Mouse (Mus musculus) heart, adult 2 months (tissue): ENCODE results near the gene Ttc28.

Experiments used
- CTCF ChIP-seq: fragments of 200-600 bp; IDR thresholded peaks from 2 replicates; pipeline ENCODE4 v1.8.1; 2022; ENCODE audit warnings: antibody characterized with exemption, mild to moderate bottlenecking, moderate library complexity
- EP300 ChIP-seq: fragments of 200-500 bp; IDR thresholded peaks from 2 replicates; pipeline ENCODE4 v1.6.1; 2011; ENCODE audit warnings: low read depth, low read length, control low read depth; ENCODE audit not compliant: insufficient read depth
- POLR2A ChIP-seq: fragments of 200-500 bp; IDR thresholded peaks from 2 replicates; pipeline ENCODE4 v1.6.1; 2011; ENCODE audit warnings: mild to moderate bottlenecking, low read depth, low read length, control low read depth; ENCODE audit not compliant: insufficient read depth

- TF ChIP-seq CTCF (no peak), EP300 (no peak), POLR2A (no peak)
Observed at GRCm38 (mm10) chr5:110997692-110998091, 118.1 kb downstream of the Ttc28 start.
